Mouse (Mus musculus): ENCODE measurements around the gene Hist1h2be.
A peak's percentile ranks its signal among the peaks of the same experiment; 100 is the strongest.
"Not testable (repeated sequence)": the region's sequence is repeated elsewhere in the genome, so short reads cannot be mapped to it uniquely, and the experiment has no call there.

- peak; percentile 76; the same call in 1 of the 2 replicates for TF ChIP-seq POLR2A (IDR thresholded peaks at IDR 0.05; ENCODE audit: borderline replicate concordance, low read depth, low read length)
- TF ChIP-seq CTCF (IDR thresholded peaks at IDR 0.05; ENCODE audit: low read depth, low read length): not testable (repeated sequence)
Observed at GRCm38 (mm10) chr13:23585442-23586098, 35.4 kb downstream of the Hist1h2be start.
